Mouse (Mus musculus): ENCODE results near the gene Mlx. TPM values are rescaled to one million over a fixed set of nuclear protein-coding genes. Genes with fewer than 3 reads are reported as not detected.
"Not testable (repeated sequence)": the region's sequence is repeated elsewhere in the genome, so short reads cannot be mapped to it uniquely, and the experiment has no call there.

Mlx gene
- polyA plus RNA-seq, 1 experiment from 2014 or later: 87.3 TPM

DNA sequence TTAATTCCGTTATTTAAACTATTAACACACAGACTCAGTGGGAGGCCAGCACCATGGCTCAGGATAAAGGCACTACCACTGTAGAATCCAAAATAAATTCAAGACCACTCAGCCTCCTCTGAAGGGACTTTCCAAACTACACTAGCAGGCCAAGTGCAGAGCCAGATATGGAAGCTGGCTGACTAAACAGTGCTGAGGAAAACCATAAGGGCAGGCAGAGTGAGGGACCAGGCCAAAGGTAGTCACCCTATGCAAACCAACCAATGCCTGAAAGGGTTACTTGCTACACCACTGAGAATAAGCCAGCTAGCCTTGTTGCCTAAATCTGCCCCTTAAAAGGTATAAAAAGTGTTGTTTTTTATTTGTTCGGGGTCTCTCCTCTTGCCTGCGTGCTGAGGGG is 25.1 kb downstream of the Mlx start:
- peaks cover 13% of the 10 kb centered on the region for H3K36me3 ChIP-seq
- no peak overlapping the region for H3K4me2 ChIP-seq
- ATAC-seq (ENCODE audit: low read depth): no peak
- 84% methylated on average over 3 of the region's 3 CpGs for WGBS
- H3K27ac ChIP-seq (replicated peaks): no peak overlapping the region
- H3K4me1 ChIP-seq (replicated peaks): peaks cover 42% of the 10 kb centered on the region
- no peak overlapping the region for H3K4me3 ChIP-seq
- 0 out of 2 replicates have a peak, but pooled peaks cover 4% of the 10 kb centered on the region for H3K9me3 ChIP-seq
- H3K9ac ChIP-seq: no peak overlapping the region; the same call in 1 of the 2 replicates
- H3K27me3 ChIP-seq: no peaks in the 10 kb centered on the region

DNA sequence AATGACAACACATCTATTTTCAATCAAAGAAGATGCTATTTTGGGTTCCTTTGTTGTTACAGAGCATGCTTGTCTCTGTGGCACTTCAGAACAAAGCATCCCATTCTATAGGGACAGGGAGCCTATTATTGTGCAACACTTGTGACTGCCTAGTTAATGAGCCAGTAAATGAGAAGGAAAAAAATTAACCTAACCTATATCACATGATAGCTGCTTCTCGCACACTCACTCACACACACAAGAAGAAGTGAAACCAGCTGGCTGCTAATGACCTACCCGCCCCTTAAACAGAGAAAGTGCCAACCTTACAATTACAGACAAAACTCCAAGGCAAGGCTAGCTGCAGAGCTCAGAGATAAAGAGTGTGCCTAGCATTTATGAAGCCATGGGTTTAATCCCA is 28.5 kb downstream of the Mlx start:
- no peak for ATAC-seq (ENCODE audit: low read depth)
- 34% methylated on average over 2 of the region's 2 CpGs for WGBS
- no peaks in the 10 kb centered on the region for H3K27me3 ChIP-seq
- 0 out of 2 replicates have a peak, but pooled peaks cover 4% of the 10 kb centered on the region for H3K9me3 ChIP-seq
- peak overlapping the region; percentile 14; the same call in 1 of the 2 replicates for H3K9ac ChIP-seq
- H3K27ac ChIP-seq (replicated peaks): peak overlapping the region; percentile 71
- H3K36me3 ChIP-seq: peaks cover 13% of the 10 kb centered on the region
- no peak overlapping the region for H3K4me3 ChIP-seq
- peak overlapping the region; percentile 22 for H3K4me2 ChIP-seq
- peaks cover 63% of the 10 kb centered on the region for H3K4me1 ChIP-seq (replicated peaks)

GRCm38 (mm10) chr11:101118105-101118504 is 31.0 kb downstream of the Mlx start:
- peak overlapping the region; percentile 93 for H3K4me2 ChIP-seq
- 0 out of 2 replicates have a peak, but pooled peaks cover 2% of the 10 kb centered on the region for H3K9me3 ChIP-seq
- ATAC-seq (ENCODE audit: low read depth): no peak
- H3K36me3 ChIP-seq: peaks cover 17% of the 10 kb centered on the region
- H3K4me1 ChIP-seq (replicated peaks): peaks cover 65% of the 10 kb centered on the region
- H3K27ac ChIP-seq (replicated peaks): no peak overlapping the region
- H3K4me3 ChIP-seq: peak overlapping the region; percentile 81
- H3K27me3 ChIP-seq: no peaks in the 10 kb centered on the region
- H3K9ac ChIP-seq: peak overlapping the region; percentile 96
- 51% methylated on average over 4 of the region's 4 CpGs for WGBS

- H3K4me3 ChIP-seq: peak overlapping the region; percentile 81
- no peaks in the 10 kb centered on the region for H3K27me3 ChIP-seq
- WGBS: under 1% methylated on average over 39 of the region's 39 CpGs
- ATAC-seq (ENCODE audit: low read depth): peak; percentile 78
- peak overlapping the region; percentile 93 for H3K4me2 ChIP-seq
- H3K9me3 ChIP-seq: no peaks in the 10 kb centered on the region
- peak overlapping the region; percentile 87 for H3K27ac ChIP-seq (replicated peaks)
- peaks cover 65% of the 10 kb centered on the region for H3K4me1 ChIP-seq (replicated peaks)
- peak overlapping the region; percentile 96 for H3K9ac ChIP-seq
- peaks cover 27% of the 10 kb centered on the region for H3K36me3 ChIP-seq
Observed at GRCm38 (mm10) chr11:101119131-101119760, 32.2 kb downstream of the Mlx start.

- peak within 1 kb of the TSS; percentile 96 for H3K9ac ChIP-seq
- peak within 1 kb of the TSS; percentile 89 for H3K27ac ChIP-seq (replicated peaks)
- peak within 1 kb of the TSS; percentile 81 for H3K4me3 ChIP-seq
- H3K36me3 ChIP-seq: peaks cover 28% of the 10 kb centered on the region
- ATAC-seq (ENCODE audit: low read depth): peak; percentile 98
- H3K4me2 ChIP-seq: peak within 1 kb of the TSS; percentile 93
- H3K27me3 ChIP-seq: no peaks in the 10 kb centered on the region
- no peaks in the 10 kb centered on the region for H3K9me3 ChIP-seq
- WGBS: under 1% methylated on average over 61 of the region's 61 CpGs
- H3K4me1 ChIP-seq (replicated peaks): peaks cover 58% of the 10 kb centered on the region
Observed at GRCm38 (mm10) chr11:101119761-101120544, 32.9 kb downstream of the Mlx start, which contains the start of the genes Retreg3 and Tubg1. Retreg3 (minus strand) TSS chr11:101119893. Tubg1 (plus strand) TSS chr11:101119938.

DNA sequence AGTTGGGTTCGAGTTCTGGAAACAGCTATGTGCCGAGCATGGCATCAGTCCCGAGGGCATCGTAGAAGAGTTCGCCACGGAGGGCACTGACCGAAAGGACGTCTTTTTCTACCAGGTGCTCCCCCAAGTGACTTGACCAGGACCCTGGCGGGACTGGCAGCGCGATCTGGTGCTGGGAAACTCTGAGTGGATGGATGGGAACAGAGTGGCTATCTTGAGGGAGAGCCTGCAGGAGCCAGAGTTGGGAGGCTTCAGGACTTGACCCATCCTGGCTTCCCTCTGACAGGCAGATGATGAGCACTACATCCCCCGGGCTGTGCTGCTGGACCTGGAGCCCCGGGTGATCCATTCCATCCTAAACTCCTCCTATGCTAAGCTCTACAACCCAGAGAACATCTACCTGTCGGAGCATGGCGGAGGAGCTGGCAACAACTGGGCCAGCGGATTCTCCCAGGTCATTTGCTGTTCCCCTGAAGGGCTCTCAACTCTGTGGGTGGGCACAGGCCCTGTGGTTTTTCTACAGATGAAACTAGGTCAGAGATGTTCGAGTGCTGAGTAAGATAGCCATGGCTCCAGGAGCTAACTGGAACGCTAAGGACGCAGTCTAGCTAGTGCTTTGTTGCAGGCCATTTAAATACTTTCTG is 33.6 kb downstream of the Mlx start:
- Histone ChIP-seq H3K4me3 (peak overlapping the region; percentile 81), H3K9ac (peak overlapping the region; percentile 83), H3K27me3 (no peaks in the 10 kb centered on the region), H3K4me2 (peak overlapping the region; percentile 79), H3K36me3 (peaks cover 35% of the 10 kb centered on the region), H3K9me3 (no peaks in the 10 kb centered on the region), H3K27ac (replicated peaks) (peak overlapping the region; percentile 89), H3K4me1 (replicated peaks) (peaks cover 51% of the 10 kb centered on the region)
- ATAC-seq (ENCODE audit: low read depth): no peak; the same call in 1 of the 2 replicates
- 25% methylated on average over 19 of the region's 19 CpGs for WGBS

GRCm38 (mm10) chr11:101124494-101124893 is 37.4 kb downstream of the Mlx start:
- H3K9ac ChIP-seq; H3K27ac ChIP-seq (replicated peaks); H3K4me3 ChIP-seq; ATAC-seq (ENCODE audit: low read depth); H3K4me2 ChIP-seq; H3K9me3 ChIP-seq; H3K27me3 ChIP-seq: not testable (repeated sequence)
- 93% methylated on average over 8 of the region's 8 CpGs for WGBS
- Histone ChIP-seq H3K4me1 (replicated peaks) (peaks cover 16% of the 10 kb centered on the region), H3K36me3 (peaks cover 47% of the 10 kb centered on the region)

- WGBS: 95% methylated on average over 9 of the region's 9 CpGs
- Histone ChIP-seq H3K36me3 (peaks cover 47% of the 10 kb centered on the region), H3K4me1 (replicated peaks) (peaks cover 16% of the 10 kb centered on the region)
- not testable (repeated sequence) for ATAC-seq (ENCODE audit: low read depth); H3K9me3 ChIP-seq; H3K9ac ChIP-seq; H3K27ac ChIP-seq (replicated peaks); H3K27me3 ChIP-seq; H3K4me3 ChIP-seq; H3K4me2 ChIP-seq
Observed at GRCm38 (mm10) chr11:101125008-101125407, 37.9 kb downstream of the Mlx start.

- Histone ChIP-seq H3K36me3 (peaks cover 47% of the 10 kb centered on the region), H3K4me3 (no peak overlapping the region), H3K9me3 (no peaks in the 10 kb centered on the region), H3K27ac (replicated peaks) (no peak overlapping the region), H3K9ac (no peak overlapping the region), H3K4me2 (no peak overlapping the region), H3K27me3 (no peaks in the 10 kb centered on the region), H3K4me1 (replicated peaks) (no peaks in the 10 kb centered on the region)
- 91% methylated on average over 1 of the region's 1 CpGs for WGBS
- no peak for ATAC-seq (ENCODE audit: low read depth)
Observed at GRCm38 (mm10) chr11:101127075-101127474, 40.0 kb downstream of the Mlx start.

GRCm38 (mm10) chr11:101128996-101129577 is 42.0 kb downstream of the Mlx start:
- H3K4me2 ChIP-seq: no peak overlapping the region
- H3K27me3 ChIP-seq: no peaks in the 10 kb centered on the region
- H3K9me3 ChIP-seq: no peaks in the 10 kb centered on the region
- H3K4me3 ChIP-seq: no peak overlapping the region
- peaks cover 27% of the 10 kb centered on the region for H3K36me3 ChIP-seq
- no peak for ATAC-seq (ENCODE audit: low read depth)
- no peaks in the 10 kb centered on the region for H3K4me1 ChIP-seq (replicated peaks)
- 81% methylated on average over 11 of the region's 11 CpGs for WGBS
- no peak overlapping the region for H3K9ac ChIP-seq
- H3K27ac ChIP-seq (replicated peaks): no peak overlapping the region

GRCm38 (mm10) chr11:101130056-101130756 is 43.1 kb downstream of the Mlx start:
- Histone ChIP-seq H3K36me3 (peaks cover 22% of the 10 kb centered on the region), H3K9ac (no peak overlapping the region), H3K9me3 (no peaks in the 10 kb centered on the region), H3K4me3 (no peak overlapping the region), H3K27me3 (peaks cover 4% of the 10 kb centered on the region; the same call in 1 of the 2 replicates), H3K4me2 (no peak overlapping the region), H3K27ac (replicated peaks) (no peak overlapping the region), H3K4me1 (replicated peaks) (no peaks in the 10 kb centered on the region)
- WGBS: 46% methylated on average over 18 of the region's 18 CpGs
- ATAC-seq (ENCODE audit: low read depth): no peak
